Mouse (Mus musculus) liver, postnatal 0 days (tissue): ENCODE results near the gene Cd209a.

Source experiments
- CTCF ChIP-seq: sonication (generic); IDR thresholded peaks from 2 replicates; pipeline ENCODE4 v1.5.1; 2016; ENCODE audit warnings: antibody characterized with exemption, low read depth
- EP300 ChIP-seq: IDR thresholded peaks from 2 replicates; pipeline ENCODE4 v1.6.1; 2016; ENCODE audit warnings: antibody characterized with exemption, low read depth, mild to moderate bottlenecking

DNA sequence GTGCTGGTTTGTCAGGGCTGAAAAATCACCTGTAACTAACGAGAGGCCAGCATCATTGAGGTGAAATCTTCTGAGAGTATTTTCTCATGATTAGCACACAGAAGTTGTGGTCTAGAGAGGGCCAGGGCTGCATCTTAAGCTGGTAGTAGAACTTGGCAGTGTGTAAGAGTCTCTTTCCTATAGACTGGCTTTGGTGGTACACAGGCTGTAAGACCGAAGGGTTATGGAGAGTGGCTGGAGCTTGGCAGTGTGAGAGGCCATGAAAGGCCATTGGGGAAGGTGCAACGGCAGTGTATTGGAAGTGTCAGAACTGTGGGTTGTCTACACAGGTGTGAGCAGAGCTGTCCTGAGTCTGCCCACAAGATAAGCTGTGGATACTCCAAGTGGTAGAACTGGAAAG is 38.5 kb downstream of the Cd209a start:
- TF ChIP-seq EP300: no peak
- TF ChIP-seq CTCF: no peak
